Mouse (Mus musculus) layer of hippocampus, postnatal 14 days (tissue): Measurements from ENCODE around the gene Gnas. TPM values are rescaled to one million over a fixed set of nuclear protein-coding genes. Genes with fewer than 3 reads are reported as not detected.

Experiments
- DNase-seq, 2 experiments: peaks; one replicate each; pipeline ENCODE4 v3.0.0; 2021 to 2022; ENCODE audit warnings: low spot score in 2 of 2, mixed read lengths in 1 of 2
- long read RNA-seq, 2 experiments: library from polyadenylated mRNA; stranded (forward); transcript quantifications; one replicate each; pipeline ENCODE4 v2.0.0; 2021
- total RNA-seq, 2 experiments: library from RNA; stranded (reverse); gene quantifications; 2 replicates each; pipeline ENCODE4 v1.2.3; 2021

Gene Gnas
- total RNA-seq = 1,000 to 10,000 TPM; 1,917 to 1,971 TPM
- long read RNA-seq, experiment 1, transcript Gnas-208 (12 exons, 1,716 nt) = major isoform, 1,163 of 1,266 reads
- long read RNA-seq, experiment 1, transcript Gnas-206 (11 exons, 1,695 nt) = minor isoform, 7 of 1,266 reads
- long read RNA-seq, experiment 1, transcript Gnas-207 (11 exons, 1,789 nt) = minor isoform, 11 of 1,266 reads
- long read RNA-seq, experiment 1, transcript Gnas-221 (13 exons, 1,427 nt) = minor isoform, 22 of 1,266 reads
- long read RNA-seq, experiment 1, partial matches to known transcripts = 17 of 1,266 reads
- long read RNA-seq, experiment 1, other reads (novel, unspliced or antisense) = 43 of 1,266 reads
- long read RNA-seq, experiment 2, transcript Gnas-221 (13 exons, 1,427 nt) = minor isoform, 30 of 1,722 reads
- long read RNA-seq, experiment 2, transcript Gnas-208 (12 exons, 1,716 nt) = major isoform, 1,471 of 1,722 reads
- long read RNA-seq, experiment 2, transcript Gnas-206 (11 exons, 1,695 nt) = minor isoform, 12 of 1,722 reads
- long read RNA-seq, experiment 2, transcript Gnas-207 (11 exons, 1,789 nt) = minor isoform, 22 of 1,722 reads
- long read RNA-seq, experiment 2, partial matches to known transcripts = 52 of 1,722 reads
- long read RNA-seq, experiment 2, other reads (novel, unspliced or antisense) = 133 of 1,722 reads

- DNase-seq = peak in 1 of 2 experiments; percentile 36
These were observed at the start of gene Gnas for GRCm38 (mm10) chr2:174284011-174284410. Gnas (plus strand) TSS chr2:174284320.

- no peak for DNase-seq
These were observed 41.7 kb upstream of the Gnas start for GRCm38 (mm10) chr2:174242431-174242830.

GRCm38 (mm10) chr2:174251963-174252362, 32.2 kb upstream of the Gnas start:
- no peak for DNase-seq

GRCm38 (mm10) chr2:174257312-174257711, 26.8 kb upstream of the Gnas start:
- DNase-seq = no peak

GRCm38 (mm10) chr2:174260004-174260403, 24.1 kb upstream of the Gnas start:
- DNase-seq = no peak

GRCm38 (mm10) chr2:174260908-174261800, 23.0 kb upstream of the Gnas start:
- no peak for DNase-seq

- DNase-seq = no peak
These were observed 22.3 kb upstream of the Gnas start for GRCm38 (mm10) chr2:174261801-174262200.

- no peak for DNase-seq
These were observed 20.9 kb upstream of the Gnas start for GRCm38 (mm10) chr2:174263110-174263815.

GRCm38 (mm10) chr2:174264248-174264647, 19.9 kb upstream of the Gnas start:
- no peak for DNase-seq

GRCm38 (mm10) chr2:174270416-174270815, 13.7 kb upstream of the Gnas start:
- no peak for DNase-seq

- DNase-seq = no peak
These were observed 12.7 kb upstream of the Gnas start for GRCm38 (mm10) chr2:174271459-174271858.

- no peak for DNase-seq
These were observed 11.0 kb upstream of the Gnas start for GRCm38 (mm10) chr2:174273131-174273530.

GRCm38 (mm10) chr2:174273961-174274360, 10.2 kb upstream of the Gnas start:
- DNase-seq = no peak

GRCm38 (mm10) chr2:174279771-174280170, 4.3 kb upstream of the Gnas start:
- DNase-seq = no peak

GRCm38 (mm10) chr2:174283341-174283740, 779 bp upstream of the Gnas start:
- DNase-seq = no peak

GRCm38 (mm10) chr2:174284807-174285457, 812 bp downstream of the Gnas start:
- no peak for DNase-seq

GRCm38 (mm10) chr2:174285921-174286470, 1.9 kb downstream of the Gnas start:
- DNase-seq = no peak

- no peak for DNase-seq
These were observed 3.8 kb downstream of the Gnas start for GRCm38 (mm10) chr2:174287921-174288320.

- DNase-seq = no peak
These were observed 4.7 kb downstream of the Gnas start for GRCm38 (mm10) chr2:174288673-174289430.
